Mouse (Mus musculus): Measurements from ENCODE around the gene Avl9. TPM values are rescaled to one million over a fixed set of nuclear protein-coding genes. Genes with fewer than 3 reads are reported as not detected.
A peak's percentile ranks its signal among the peaks of the same experiment; 100 is the strongest.

Avl9 gene
- polyA plus RNA-seq, 1 experiment from 2014 or later: 50.0 TPM

GRCm38 (mm10) chr6:56798152-56798465, 83.4 kb downstream of the Avl9 start:
- H3K36me3 ChIP-seq (ENCODE audit: control insufficient read depth, insufficient read depth, low read length): no peaks in the 10 kb centered on the region
- H3K4me1 ChIP-seq (ENCODE audit: control insufficient read depth, insufficient read depth, low read length): peaks cover 18% of the 10 kb centered on the region
- 14% methylated on average over 8 of the region's 8 CpGs for WGBS
- H3K4me3 ChIP-seq (ENCODE audit: low read depth, low read length): peak overlapping the region; percentile 77
- H3K9ac ChIP-seq (replicated peaks; ENCODE audit: low read depth, low read length): peak overlapping the region; percentile 95
- no peaks in the 10 kb centered on the region for H3K27me3 ChIP-seq (ENCODE audit: control insufficient read depth, insufficient read depth, low read length)
- H3K9me3 ChIP-seq (ENCODE audit: control insufficient read depth, low read length): no peaks in the 10 kb centered on the region
- ATAC-seq (ENCODE audit: low read depth): no peak
- peak overlapping the region; percentile 77 for H3K4me2 ChIP-seq (ENCODE audit: low read depth, low read length)
- H3K27ac ChIP-seq (ENCODE audit: low read depth, low read length): peak overlapping the region; percentile 99

- Histone ChIP-seq H3K27ac (ENCODE audit: low read depth, low read length) (no peak overlapping the region), H3K9me3 (ENCODE audit: control insufficient read depth, low read length) (no peaks in the 10 kb centered on the region), H3K4me3 (ENCODE audit: low read depth, low read length) (no peak overlapping the region), H3K4me1 (ENCODE audit: control insufficient read depth, insufficient read depth, low read length) (no peaks in the 10 kb centered on the region), H3K36me3 (ENCODE audit: control insufficient read depth, insufficient read depth, low read length) (no peaks in the 10 kb centered on the region), H3K4me2 (ENCODE audit: low read depth, low read length) (no peak overlapping the region), H3K9ac (replicated peaks; ENCODE audit: low read depth, low read length) (no peak overlapping the region), H3K27me3 (ENCODE audit: control insufficient read depth, insufficient read depth, low read length) (no peaks in the 10 kb centered on the region)
- 88% methylated on average over 4 of the region's 4 CpGs for WGBS
- no peak for ATAC-seq (ENCODE audit: low read depth)
These were observed 90.3 kb downstream of the Avl9 start for GRCm38 (mm10) chr6:56805026-56805425.

GRCm38 (mm10) chr6:56806195-56806594, 91.5 kb downstream of the Avl9 start:
- no peak for ATAC-seq (ENCODE audit: low read depth)
- Histone ChIP-seq H3K27ac (ENCODE audit: low read depth, low read length) (no peak overlapping the region), H3K36me3 (ENCODE audit: control insufficient read depth, insufficient read depth, low read length) (no peaks in the 10 kb centered on the region), H3K27me3 (ENCODE audit: control insufficient read depth, insufficient read depth, low read length) (no peaks in the 10 kb centered on the region), H3K4me1 (ENCODE audit: control insufficient read depth, insufficient read depth, low read length) (no peaks in the 10 kb centered on the region), H3K9ac (replicated peaks; ENCODE audit: low read depth, low read length) (no peak overlapping the region), H3K4me2 (ENCODE audit: low read depth, low read length) (no peak overlapping the region), H3K4me3 (ENCODE audit: low read depth, low read length) (no peak overlapping the region), H3K9me3 (ENCODE audit: control insufficient read depth, low read length) (no peaks in the 10 kb centered on the region)
- WGBS: 69% methylated on average over 2 of the region's 2 CpGs

- no peak overlapping the region for H3K4me2 ChIP-seq (ENCODE audit: low read depth, low read length)
- no peaks in the 10 kb centered on the region for H3K36me3 ChIP-seq (ENCODE audit: control insufficient read depth, insufficient read depth, low read length)
- H3K9ac ChIP-seq (replicated peaks; ENCODE audit: low read depth, low read length): no peak overlapping the region
- H3K27ac ChIP-seq (ENCODE audit: low read depth, low read length): no peak overlapping the region
- no peaks in the 10 kb centered on the region for H3K4me1 ChIP-seq (ENCODE audit: control insufficient read depth, insufficient read depth, low read length)
- WGBS: 10% methylated on average over 3 of the region's 3 CpGs
- H3K9me3 ChIP-seq (ENCODE audit: control insufficient read depth, low read length): no peaks in the 10 kb centered on the region
- ATAC-seq (ENCODE audit: low read depth): peak; percentile 95
- no peaks in the 10 kb centered on the region for H3K27me3 ChIP-seq (ENCODE audit: control insufficient read depth, insufficient read depth, low read length)
- no peak overlapping the region for H3K4me3 ChIP-seq (ENCODE audit: low read depth, low read length)
These were observed 94.0 kb downstream of the Avl9 start for GRCm38 (mm10) chr6:56808656-56809055.

Other genes with a start within 250 kb of the Avl9 start
- gene Pde1c, start 145.8 kb upstream of the Avl9 start, polyA plus RNA-seq (2014; fragmentation: Nextera tagmentation; extraction: Ambion mirVana): 10.9 and 13.5 TPM in 2 replicates
- 76.4 and 82.2 TPM in 2 replicates for gene Lsm5, start 10.2 kb upstream of the Avl9 start, polyA plus RNA-seq (2014; fragmentation: Nextera tagmentation; extraction: Ambion mirVana)
- 32.8 and 35.4 TPM in 2 replicates for gene Kbtbd2, start 82.9 kb downstream of the Avl9 start, polyA plus RNA-seq (2014; fragmentation: Nextera tagmentation; extraction: Ambion mirVana)
- 20.2 and 47.5 TPM in 2 replicates for gene Fkbp9, start 117.2 kb downstream of the Avl9 start, polyA plus RNA-seq (2014; fragmentation: Nextera tagmentation; extraction: Ambion mirVana)
- 169 and 180 TPM in 2 replicates for gene Nt5c3, start 209.0 kb downstream of the Avl9 start, polyA plus RNA-seq (2014; fragmentation: Nextera tagmentation; extraction: Ambion mirVana)
- 0.64 and 0.93 TPM in 2 replicates for gene Vmn1r4, start 209.1 kb downstream of the Avl9 start, polyA plus RNA-seq (2014; fragmentation: Nextera tagmentation; extraction: Ambion mirVana)

All from neural tube, embryonic 14.5 days (tissue).